Mouse (Mus musculus): ENCODE measurements around the gene Vmn1r171. TPM values are rescaled to one million over a fixed set of nuclear protein-coding genes. Genes with fewer than 3 reads are reported as not detected.
"Not testable (repeated sequence)": the region's sequence is repeated elsewhere in the genome, so short reads cannot be mapped to it uniquely, and the experiment has no call there.

The Vmn1r171 gene
- polyA plus RNA-seq (2015; fragmentation: Nextera tagmentation; extraction: Ambion mirVana) = not detected in 2 replicates

DNA sequence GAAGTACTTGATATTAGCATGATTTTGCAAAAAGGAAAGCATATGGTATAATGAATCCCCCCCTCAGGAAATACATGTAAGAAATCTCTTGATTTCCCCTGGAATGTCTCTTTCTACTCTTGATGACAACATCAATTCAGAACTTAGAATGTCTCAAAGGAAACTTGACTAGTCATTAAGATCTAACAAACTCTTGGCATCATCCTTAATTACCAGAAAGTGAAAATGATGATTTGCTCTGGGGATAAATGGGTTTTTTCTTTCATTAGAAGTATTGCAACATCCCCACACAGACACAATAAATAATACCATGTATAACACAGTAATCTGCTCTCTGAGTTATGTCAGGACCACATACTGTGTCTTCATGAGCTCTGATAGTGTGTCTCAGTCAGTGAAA is at the start of gene Vmn1r171:
Gene Vmn1r171 (plus strand): TSS at position 301 of the 400 bp plus-strand sequence.
- H3K4me2 ChIP-seq = no peak within 1 kb of the TSS
- no peak within 1 kb of the TSS for H3K4me3 ChIP-seq
- H3K9me3 ChIP-seq = peaks cover 35% of the 10 kb centered on the region
- H3K36me3 ChIP-seq = no peaks in the 10 kb centered on the region
- H3K27ac ChIP-seq (replicated peaks) = no peak within 1 kb of the TSS
- H3K4me1 ChIP-seq (replicated peaks) = no peaks in the 10 kb centered on the region
- no peak for ATAC-seq (ENCODE audit: low read depth)
- H3K27me3 ChIP-seq = no peaks in the 10 kb centered on the region
- H3K9ac ChIP-seq = no peak within 1 kb of the TSS

DNA sequence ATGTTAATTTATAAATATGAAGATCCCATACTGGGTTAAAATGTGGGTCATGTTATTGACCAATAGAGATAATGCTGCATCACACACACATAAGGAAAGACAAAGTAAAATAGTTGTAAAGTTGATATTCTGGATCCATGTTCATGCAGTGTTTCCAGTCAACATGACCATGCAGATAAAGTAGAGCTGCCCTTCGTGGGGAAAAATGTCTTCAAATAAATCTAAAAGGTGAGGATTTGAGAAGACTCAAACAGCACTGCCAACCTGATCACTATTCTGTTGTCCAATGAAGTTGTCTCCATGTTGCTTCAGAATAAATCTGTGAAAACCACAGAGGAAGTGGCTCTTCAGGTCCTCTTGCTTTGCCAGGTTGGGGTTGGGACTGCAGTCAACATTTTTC is 24.6 kb upstream of the Vmn1r171 start, which contains the start of gene Vmn1r170:
Gene Vmn1r170 (plus strand): TSS at position 301 of the 400 bp plus-strand sequence.
- H3K4me1 ChIP-seq (replicated peaks); H3K27ac ChIP-seq (replicated peaks); H3K9ac ChIP-seq; ATAC-seq (ENCODE audit: low read depth); H3K27me3 ChIP-seq; H3K4me3 ChIP-seq; H3K36me3 ChIP-seq; H3K4me2 ChIP-seq: not testable (repeated sequence)
- peaks cover 18% of the 10 kb centered on the region; the same call in 1 of the 2 replicates for H3K9me3 ChIP-seq
- 34% methylated on average over 1 of the region's 1 CpGs for WGBS

- ATAC-seq (ENCODE audit: low read depth) = no peak
- H3K4me1 ChIP-seq (replicated peaks) = no peaks in the 10 kb centered on the region
- no peaks in the 10 kb centered on the region for H3K27me3 ChIP-seq
- no peak within 1 kb of the TSS for H3K9ac ChIP-seq
- no peaks in the 10 kb centered on the region for H3K9me3 ChIP-seq
- no peak within 1 kb of the TSS for H3K27ac ChIP-seq (replicated peaks)
- 69% methylated on average over 2 of the region's 2 CpGs for WGBS
- no peak within 1 kb of the TSS for H3K4me2 ChIP-seq
- H3K36me3 ChIP-seq = no peaks in the 10 kb centered on the region
- H3K4me3 ChIP-seq = no peak within 1 kb of the TSS
These were observed 27.5 kb downstream of the Vmn1r171 start, which contains the start of gene Vmn1r172 for GRCm38 (mm10) chr7:23658016-23658415. TSS of gene Vmn1r172 (plus strand) at chr7:23658316.

Other genes starting within 250 kb of the Vmn1r171 start
- gene Nlrp5, start 244.8 kb upstream of the Vmn1r171 start, polyA plus RNA-seq (2015; fragmentation: Nextera tagmentation; extraction: Ambion mirVana) = not detected in 2 replicates
- gene Vmn1r167, start 123.5 kb upstream of the Vmn1r171 start, polyA plus RNA-seq (2015; fragmentation: Nextera tagmentation; extraction: Ambion mirVana) = not detected in 2 replicates
- gene Vmn1r168, start 91.0 kb upstream of the Vmn1r171 start, polyA plus RNA-seq (2015; fragmentation: Nextera tagmentation; extraction: Ambion mirVana) = not detected in 2 replicates
- not detected in 2 replicates for gene Vmn1r169, start 55.2 kb upstream of the Vmn1r171 start, polyA plus RNA-seq (2015; fragmentation: Nextera tagmentation; extraction: Ambion mirVana)
- gene Vmn1r170, start 24.5 kb upstream of the Vmn1r171 start, polyA plus RNA-seq (2015; fragmentation: Nextera tagmentation; extraction: Ambion mirVana) = not detected in 2 replicates
- gene Vmn1r172, start 27.6 kb downstream of the Vmn1r171 start, polyA plus RNA-seq (2015; fragmentation: Nextera tagmentation; extraction: Ambion mirVana) = not detected in 2 replicates
- not detected in 2 replicates for gene Vmn1r173, start 70.0 kb downstream of the Vmn1r171 start, polyA plus RNA-seq (2015; fragmentation: Nextera tagmentation; extraction: Ambion mirVana)
- gene Vmn1r174, start 121.5 kb downstream of the Vmn1r171 start, polyA plus RNA-seq (2015; fragmentation: Nextera tagmentation; extraction: Ambion mirVana) = not detected in 2 replicates
- not detected in 2 replicates for gene Vmn1r175, start 179.9 kb downstream of the Vmn1r171 start, polyA plus RNA-seq (2015; fragmentation: Nextera tagmentation; extraction: Ambion mirVana)
- gene Vmn1r176, start 206.7 kb downstream of the Vmn1r171 start, polyA plus RNA-seq (2015; fragmentation: Nextera tagmentation; extraction: Ambion mirVana) = not detected in 2 replicates
- gene Vmn1r177, start 235.7 kb downstream of the Vmn1r171 start, polyA plus RNA-seq (2015; fragmentation: Nextera tagmentation; extraction: Ambion mirVana) = not detected in 2 replicates

Data from neural tube, embryonic 13.5 days (tissue).